Mouse (Mus musculus) myocyte (in vitro differentiated cells): ENCODE results near the gene Rtn4rl1. TPM values are rescaled to one million over a fixed set of nuclear protein-coding genes. Genes with fewer than 3 reads are reported as not detected.

ENCODE experiments used
- H3K27me3 ChIP-seq: one replicate; pipeline ENCODE4 v1.6.1; 2011; ENCODE audit not compliant: control insufficient read depth, insufficient read depth, insufficient read length
- H3K36me3 ChIP-seq: one replicate; pipeline ENCODE4 v1.6.1; 2011; ENCODE audit not compliant: control insufficient read depth, insufficient read depth
- H3K4me2 ChIP-seq: one replicate; pipeline ENCODE4 v1.6.1; 2011; ENCODE audit warnings: low read depth, control low read depth
- H3K4me3 ChIP-seq: one replicate; pipeline ENCODE4 v1.5.1; 2011; ENCODE audit warnings: mild to moderate bottlenecking, control low read depth, moderate library complexity
- H3K79me2 ChIP-seq: one replicate; pipeline ENCODE4 v1.6.1; 2011; ENCODE audit not compliant: control insufficient read depth, insufficient read depth
- H3ac ChIP-seq: one replicate; pipeline ENCODE4 v1.6.1; 2011; ENCODE audit not compliant: control insufficient read depth, insufficient read length
- CEBPB ChIP-seq: IDR thresholded peaks from 2 replicates; pipeline ENCODE4 v1.6.1; 2011; ENCODE audit warnings: mild to moderate bottlenecking, moderate library complexity; ENCODE audit not compliant: poor library complexity, insufficient read depth, severe bottlenecking
- E2F4 ChIP-seq: IDR thresholded peaks from one replicate; pipeline ENCODE4 v1.6.1; 2011; ENCODE audit warnings: mild to moderate bottlenecking, control low read depth, moderate library complexity; ENCODE audit not compliant: insufficient read depth
- MAX ChIP-seq: IDR thresholded peaks from one replicate; pipeline ENCODE4 v1.6.1; 2011; ENCODE audit warnings: low read depth, mild to moderate bottlenecking, control low read depth
- MYOD1 ChIP-seq, 3 experiments: IDR thresholded peaks; one replicate each; pipeline ENCODE4 v1.6.1; 2011; ENCODE audit warnings: control low read depth in 2 of 3, low read depth in 2 of 3, mild to moderate bottlenecking in 2 of 3, moderate library complexity in 1 of 3; ENCODE audit not compliant: insufficient read length in 2 of 3, control insufficient read depth in 1 of 3
- MYOG ChIP-seq, 3 experiments: IDR thresholded peaks; one replicate each; pipeline ENCODE4 v1.6.1; 2011; ENCODE audit warnings: control low read depth in 2 of 3, low read depth in 2 of 3, mild to moderate bottlenecking in 2 of 3; ENCODE audit not compliant: insufficient read length in 2 of 3, control insufficient read depth in 1 of 3, insufficient read depth in 1 of 3
- POLR2A ChIP-seq: IDR thresholded peaks from one replicate; pipeline ENCODE4 v1.6.1; 2011; ENCODE audit warnings: low read depth, mild to moderate bottlenecking, control low read depth, moderate library complexity; ENCODE audit not compliant: insufficient read length
- POLR2AphosphoS2 ChIP-seq: IDR thresholded peaks from one replicate; pipeline ENCODE4 v1.6.1; 2011; ENCODE audit warnings: low read depth, control low read depth; ENCODE audit not compliant: insufficient read length
- REST ChIP-seq: IDR thresholded peaks from one replicate; pipeline ENCODE4 v1.6.1; 2011; ENCODE audit warnings: mild to moderate bottlenecking, control low read depth, moderate library complexity; ENCODE audit not compliant: insufficient read depth, insufficient read length
- SRF ChIP-seq: IDR thresholded peaks from one replicate; pipeline ENCODE4 v1.6.1; 2011; ENCODE audit warnings: low read depth; ENCODE audit not compliant: control insufficient read depth, insufficient read length
- TCF12 ChIP-seq: IDR thresholded peaks from one replicate; pipeline ENCODE4 v1.6.1; 2011; ENCODE audit warnings: mild to moderate bottlenecking, control low read depth; ENCODE audit not compliant: poor library complexity, insufficient read depth, severe bottlenecking
- TCF3 ChIP-seq: IDR thresholded peaks from one replicate; pipeline ENCODE4 v1.6.1; 2011; ENCODE audit warnings: low read depth, control low read depth; ENCODE audit not compliant: insufficient read length
- USF1 ChIP-seq: IDR thresholded peaks from one replicate; pipeline ENCODE4 v1.6.1; 2011; ENCODE audit warnings: low read depth, mild to moderate bottlenecking, control low read depth, moderate library complexity
- polyA plus RNA-seq: library from polyadenylated mRNA; unstranded; fragments of >200 nt; fragmentation: generic; extraction: Trizol; gene quantifications from one replicate; pipeline ENCODE4 v1.2.1, GENCODE M21; 2012; ENCODE audit warnings: missing spikeins

Rtn4rl1 gene
- 0.16 TPM for polyA plus RNA-seq

- H3K79me2 ChIP-seq: peaks cover 10% of the 10 kb centered on the region
- peak within 1 kb of the TSS; percentile 6 for H3K4me3 ChIP-seq
- H3K27me3 ChIP-seq: peaks cover 30% of the 10 kb centered on the region
- TF ChIP-seq CEBPB (no peak), REST (no peak), USF1 (no peak), MYOD1 (IDR thresholded peaks at IDR 0.05; ENCODE audit: control insufficient read depth in 1 of 3, insufficient read length in 2 of 3, low read depth in 2 of 3) (no peak)
- H3K4me2 ChIP-seq: peak within 1 kb of the TSS; percentile 74
- H3K36me3 ChIP-seq: no peaks in the 10 kb centered on the region
- no peak within 1 kb of the TSS for H3ac ChIP-seq
These were observed at the start of gene Rtn4rl1 for GRCm38 (mm10) chr11:75193256-75194071. Rtn4rl1 (plus strand) TSS chr11:75193783.

GRCm38 (mm10) chr11:75145841-75146240 lies 47.7 kb upstream of the Rtn4rl1 start:
- H3K4me2 ChIP-seq: no peak overlapping the region
- no peak overlapping the region for H3K4me3 ChIP-seq
- no peaks in the 10 kb centered on the region for H3K27me3 ChIP-seq
- H3K79me2 ChIP-seq: no peaks in the 10 kb centered on the region
- no peak overlapping the region for H3ac ChIP-seq
- TF ChIP-seq POLR2AphosphoS2 (no peak), MYOD1 (IDR thresholded peaks at IDR 0.05; ENCODE audit: control insufficient read depth in 1 of 3, insufficient read length in 2 of 3, low read depth in 2 of 3) (no peak), E2F4 (no peak), USF1 (no peak), CEBPB (no peak), SRF (no peak), MAX (no peak), POLR2A (no peak), MYOG (IDR thresholded peaks at IDR 0.05; ENCODE audit: control insufficient read depth in 1 of 3, insufficient read depth in 1 of 3, insufficient read length in 2 of 3, low read depth in 2 of 3) (no peak), TCF3 (no peak), TCF12 (no peak), REST (no peak)
- H3K36me3 ChIP-seq: peaks cover 28% of the 10 kb centered on the region

GRCm38 (mm10) chr11:75147106-75147845 lies 46.3 kb upstream of the Rtn4rl1 start:
- H3K4me2 ChIP-seq: peak overlapping the region; percentile 15
- no peak overlapping the region for H3ac ChIP-seq
- H3K79me2 ChIP-seq: no peaks in the 10 kb centered on the region
- H3K27me3 ChIP-seq: no peaks in the 10 kb centered on the region
- TF ChIP-seq E2F4 (no peak), REST (no peak), MAX (no peak), POLR2AphosphoS2 (no peak), MYOD1 (IDR thresholded peaks at IDR 0.05; ENCODE audit: control insufficient read depth in 1 of 3, insufficient read length in 2 of 3, low read depth in 2 of 3) (no peak), MYOG (IDR thresholded peaks at IDR 0.05; ENCODE audit: control insufficient read depth in 1 of 3, insufficient read depth in 1 of 3, insufficient read length in 2 of 3, low read depth in 2 of 3) (no peak), CEBPB (no peak), TCF3 (no peak)
- H3K4me3 ChIP-seq: no peak overlapping the region
- H3K36me3 ChIP-seq: peaks cover 31% of the 10 kb centered on the region

- Histone ChIP-seq H3K36me3 (peaks cover 28% of the 10 kb centered on the region), H3K4me2 (peak overlapping the region; percentile 15), H3K27me3 (no peaks in the 10 kb centered on the region)
These were observed 45.8 kb upstream of the Rtn4rl1 start for GRCm38 (mm10) chr11:75147846-75148168.

More at GRCm38 (mm10) chr11:75147846-75148168, 45.8 kb upstream of the Rtn4rl1 start:
- no peak for TF ChIP-seq SRF
- no peak for TF ChIP-seq POLR2A
- TF ChIP-seq MYOD1 (IDR thresholded peaks at IDR 0.05; ENCODE audit: control insufficient read depth in 1 of 3, insufficient read length in 2 of 3, low read depth in 2 of 3): no peak
- TF ChIP-seq USF1: no peak
- TF ChIP-seq REST: no peak
- TF ChIP-seq MYOG (IDR thresholded peaks at IDR 0.05; ENCODE audit: control insufficient read depth in 1 of 3, insufficient read depth in 1 of 3, insufficient read length in 2 of 3, low read depth in 2 of 3): no peak
- TF ChIP-seq MAX: no peak
- TF ChIP-seq TCF3: no peak
- no peak for TF ChIP-seq E2F4
- TF ChIP-seq TCF12: no peak
- no peak for TF ChIP-seq POLR2AphosphoS2
- no peak for TF ChIP-seq CEBPB
- Histone ChIP-seq H3ac (no peak overlapping the region), H3K79me2 (no peaks in the 10 kb centered on the region), H3K4me3 (no peak overlapping the region)
